ENCODE assay signal across 13 mouse cellular contexts in genomic region chr1:193169856-193170255, GRCm38 (mm10). TPM values are rescaled to one million over a fixed set of nuclear protein-coding genes. Genes with fewer than 3 reads are reported as not detected.
A peak's percentile ranks its signal among the peaks of the same experiment; 100 is the strongest.
DNase-seq lines count a peak whose midpoint lies in the region; ATAC-seq and TF ChIP-seq lines count a peak whose summit lies in the region.
"Had no signal": no experiment of that assay in that cellular context is flagged by ENCODE, and none has a peak within 500 bp of the region (broad histone marks: within the 10 kb centered on the region; RNA-seq: fewer than 3 reads in every experiment).

No protein-coding gene starts in this region.

- no peak overlapping the region for H3K27ac ChIP-seq in limb, embryonic 14.5 days (replicated peaks; ENCODE audit: low read depth, low read length)
- H3K27ac ChIP-seq in limb, embryonic 10.5 days = no peak overlapping the region
- H3K27ac ChIP-seq: kidney, postnatal 0 days had no signal

- no peak for TF ChIP-seq POLR2A in limb, embryonic 14.5 days (IDR thresholded peaks at IDR 0.05; ENCODE audit: borderline replicate concordance, extremely low read depth, insufficient read depth, insufficient read length)

- no peaks in the 10 kb centered on the region for H3K36me3 ChIP-seq in limb, embryonic 14.5 days (ENCODE audit: control insufficient read depth, insufficient read depth, low read length)
- H3K36me3 ChIP-seq in limb, embryonic 10.5 days = no peaks in the 10 kb centered on the region

- H3K27me3 ChIP-seq in limb, embryonic 14.5 days (ENCODE audit: control insufficient read depth, insufficient read depth, low read length) = no peaks in the 10 kb centered on the region
- no peaks in the 10 kb centered on the region for H3K27me3 ChIP-seq in limb, embryonic 10.5 days (ENCODE audit: low read depth, poor library complexity, severe bottlenecking)
- H3K27me3 ChIP-seq: Patski had no signal

- DNase-seq in limb, embryonic 14.5 days (ENCODE audit: low spot score) = peak; percentile 61
- DNase-seq in limb, embryonic 10.5 days (ENCODE audit: low spot score) = no peak
- peak; percentile 72 for DNase-seq in MEL-GATA-1-ER (ENCODE audit: extremely low read depth, low read depth)
- peak; percentile 12 for DNase-seq in mesoderm, embryonic 11.5 days (ENCODE audit: low read depth, low spot score)
- no peak for DNase-seq in cerebellum, adult 9-10 months
- no peak for DNase-seq in gastrocnemius, adult 8-10 months (ENCODE audit: low spot score in 2 of 2)
- no peak for DNase-seq in left cerebral cortex, postnatal 10 days (ENCODE audit: extremely low spot score in 1 of 2, low spot score in 2 of 2)
- DNase-seq: liver; right cerebral cortex, adult 18-20 months had no signal

- WGBS in limb, embryonic 14.5 days = 78% methylated on average over 2 of the region's 2 CpGs
- 90% methylated on average over 2 of the region's 2 CpGs for WGBS in limb, embryonic 10.5 days

- no peak overlapping the region for H3K4me3 ChIP-seq in limb, embryonic 14.5 days (replicated peaks; ENCODE audit: low read length)
- no peak overlapping the region for H3K4me3 ChIP-seq in limb, embryonic 10.5 days

- H3K9ac ChIP-seq in limb, embryonic 14.5 days (ENCODE audit: low read depth, low read length, severe bottlenecking) = no peak overlapping the region

- H3K4me2 ChIP-seq in limb, embryonic 14.5 days (replicated peaks; ENCODE audit: low read depth, low read length, severe bottlenecking) = no peak overlapping the region

- no peaks in the 10 kb centered on the region for H3K9me3 ChIP-seq in limb, embryonic 14.5 days (ENCODE audit: control insufficient read depth, low read length)
- no peaks in the 10 kb centered on the region for H3K9me3 ChIP-seq in limb, embryonic 10.5 days (replicated peaks)

- no peak for ATAC-seq in limb, embryonic 14.5 days (ENCODE audit: low FRiP score, low read depth)
- peak; percentile 31 for ATAC-seq in common myeloid progenitor, adult 5-6 weeks (replicated peaks; ENCODE audit: low read depth, poor library complexity, severe bottlenecking)
- ATAC-seq: Patski had no signal

- peaks cover 13% of the 10 kb centered on the region for H3K4me1 ChIP-seq in limb, embryonic 14.5 days (ENCODE audit: control insufficient read depth, insufficient read depth, low read length)
- peaks cover 23% of the 10 kb centered on the region for H3K4me1 ChIP-seq in limb, embryonic 10.5 days

- intact Hi-C loops in left cerebral cortex, postnatal 10 days (cut with DNase I) = no loop called here

RNA-seq across cellular contexts. Expression of gene A130010J15Rik, which starts 2.0 kb away (rescaled TPM):
- polyA plus RNA-seq in limb, embryonic 14.5 days (2012; rRNA removed) = 7.8 and 9.6 TPM in 2 replicates
- 15.1 and 15.4 TPM in 2 replicates for polyA plus RNA-seq in limb, embryonic 14.5 days (2014; fragmentation: Nextera tagmentation; extraction: Ambion mirVana)
- polyA plus RNA-seq in limb, embryonic 10.5 days (2016; fragmentation: Nextera tagmentation; extraction: Ambion mirVana) = 16.7 and 18.4 TPM in 2 replicates
- 12.7 and 13.0 TPM in 2 replicates for total RNA-seq in common myeloid progenitor, adult 5-6 weeks (2017)
- total RNA-seq in gastrocnemius, adult 8-10 months (2022) = 1 to 10 TPM; 2.6 to 4.8 (median 3.0) TPM
- total RNA-seq in left cerebral cortex, postnatal 10 days (2021) = 1 to 10 TPM; 4.6 to 5.4 TPM

RNA-seq across cellular contexts. Expression of gene Irf6, which starts 16.9 kb away (rescaled TPM):
- 18.6 and 23.5 TPM in 2 replicates for polyA plus RNA-seq in limb, embryonic 14.5 days (2012; rRNA removed)
- 39.8 and 50.0 TPM in 2 replicates for polyA plus RNA-seq in limb, embryonic 14.5 days (2014; fragmentation: Nextera tagmentation; extraction: Ambion mirVana)
- 8.0 and 8.9 TPM in 2 replicates for polyA plus RNA-seq in limb, embryonic 10.5 days (2016; fragmentation: Nextera tagmentation; extraction: Ambion mirVana)
- 1.0 and 1.6 TPM in 2 replicates for total RNA-seq in common myeloid progenitor, adult 5-6 weeks (2017)
- 1 to 10 TPM in 1 of 4 experiments, under 1 TPM in 3; 0.44 to 1.1 (median 0.63) TPM for total RNA-seq in gastrocnemius, adult 8-10 months (2022)
- total RNA-seq in left cerebral cortex, postnatal 10 days (2021) = 1 to 10 TPM; 1.8 to 2.8 TPM
- total RNA-seq: monocyte, adult 5-6 weeks had no signal

RNA-seq across cellular contexts. Expression of gene Traf3ip3, which starts 31.6 kb away (rescaled TPM):
- 9.7 and 18.8 TPM in 2 replicates for polyA plus RNA-seq in limb, embryonic 14.5 days (2012; rRNA removed)
- polyA plus RNA-seq in limb, embryonic 14.5 days (2014; fragmentation: Nextera tagmentation; extraction: Ambion mirVana) = 17.6 and 22.6 TPM in 2 replicates
- 1.0 and 1.5 TPM in 2 replicates for polyA plus RNA-seq in limb, embryonic 10.5 days (2016; fragmentation: Nextera tagmentation; extraction: Ambion mirVana)
- 36.7 and 65.1 TPM in 2 replicates for total RNA-seq in common myeloid progenitor, adult 5-6 weeks (2017)
- 1 to 10 TPM in 1 of 4 experiments, under 1 TPM in 3; 0.48 to 2.0 (median 0.74) TPM for total RNA-seq in gastrocnemius, adult 8-10 months (2022)
- total RNA-seq in left cerebral cortex, postnatal 10 days (2021) = 1 to 10 TPM; 1.8 to 3.0 TPM
- polyA plus RNA-seq: Patski had no signal

RNA-seq across cellular contexts. Expression of gene Lamb3, which starts 37.6 kb away (rescaled TPM):
- polyA plus RNA-seq in limb, embryonic 14.5 days (2012; rRNA removed) = 3.6 and 4.0 TPM in 2 replicates
- 3.5 and 4.6 TPM in 2 replicates for polyA plus RNA-seq in limb, embryonic 14.5 days (2014; fragmentation: Nextera tagmentation; extraction: Ambion mirVana)
- 0.40 and 0.81 TPM in 2 replicates for polyA plus RNA-seq in limb, embryonic 10.5 days (2016; fragmentation: Nextera tagmentation; extraction: Ambion mirVana)
- 0.39 and 2.1 TPM in 2 replicates for total RNA-seq in common myeloid progenitor, adult 5-6 weeks (2017)
- total RNA-seq in gastrocnemius, adult 8-10 months (2022) = 1 to 10 TPM; 2.1 to 5.0 (median 2.5) TPM
- total RNA-seq in left cerebral cortex, postnatal 10 days (2021) = 1 to 10 TPM; 1.4 to 2.1 TPM

RNA-seq across cellular contexts. Expression of gene Diexf, which starts 39.8 kb away (rescaled TPM):
- 33.4 and 43.6 TPM in 2 replicates for polyA plus RNA-seq in limb, embryonic 14.5 days (2012; rRNA removed)
- polyA plus RNA-seq in limb, embryonic 14.5 days (2014; fragmentation: Nextera tagmentation; extraction: Ambion mirVana) = 8.9 and 10.6 TPM in 2 replicates
- polyA plus RNA-seq in limb, embryonic 10.5 days (2016; fragmentation: Nextera tagmentation; extraction: Ambion mirVana) = 10.1 and 11.5 TPM in 2 replicates
- total RNA-seq in common myeloid progenitor, adult 5-6 weeks (2017) = 11.9 and 22.1 TPM in 2 replicates
- 10 to 100 TPM in 1 of 4 experiments, 1 to 10 TPM in 3; 6.6 to 10.2 (median 8.1) TPM for total RNA-seq in gastrocnemius, adult 8-10 months (2022)
- total RNA-seq in left cerebral cortex, postnatal 10 days (2021) = 10 to 100 TPM; 15.0 to 17.8 TPM

Comparison
In these comparisons a context has a peak if more than half of its experiments do, and no peak if none do; other contexts are left out.
1. DNase-seq: peak in limb, embryonic 14.5 days (single experiment), MEL-GATA-1-ER (single experiment) and mesoderm, embryonic 11.5 days (single experiment); none in limb, embryonic 10.5 days (single experiment), cerebellum, adult 9-10 months (single experiment), gastrocnemius, adult 8-10 months (0 of 2) and left cerebral cortex, postnatal 10 days (0 of 2).